Mouse (Mus musculus) bone marrow macrophage, adult 2 months (primary cell): ENCODE results near the gene Adarb1.

Experiments used
- CTCF ChIP-seq: IDR thresholded peaks from 2 replicates; pipeline ENCODE4 v1.5.1; 2012; ENCODE audit warnings: low read depth, mild to moderate bottlenecking, low read length, moderate library complexity
- POLR2A ChIP-seq: IDR thresholded peaks from 2 replicates; pipeline ENCODE4 v1.6.1; 2012; ENCODE audit warnings: mild to moderate bottlenecking, low read depth, low read length, borderline replicate concordance

DNA sequence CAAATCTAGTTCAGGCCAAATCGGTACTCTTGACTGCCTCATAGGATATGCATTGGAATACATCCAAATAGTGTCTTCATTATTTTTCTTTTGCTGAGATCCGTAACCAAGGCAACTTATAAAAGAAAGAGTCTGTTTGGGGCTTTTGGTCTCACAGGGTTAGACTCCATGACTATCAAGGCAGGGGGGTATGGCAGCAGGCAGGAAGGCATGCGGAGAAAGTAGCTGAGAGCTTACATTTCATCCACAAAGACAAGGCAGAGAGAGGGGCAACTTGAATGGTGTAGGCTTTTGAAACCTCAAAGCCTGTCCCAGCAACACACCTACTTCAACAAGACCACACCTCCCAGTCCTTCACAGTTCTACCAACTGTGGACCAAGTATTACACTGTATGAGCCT is 162.4 kb downstream of the Adarb1 start:
- no peak for TF ChIP-seq POLR2A
- no peak for TF ChIP-seq CTCF
